Mouse (Mus musculus) lung, postnatal 0 days (tissue): Measurements from ENCODE around the gene Tmem214.

Experiments
- CTCF ChIP-seq: IDR thresholded peaks from 2 replicates; pipeline ENCODE4 v1.5.1; 2016; ENCODE audit warnings: antibody characterized with exemption, mild to moderate bottlenecking
- EP300 ChIP-seq: IDR thresholded peaks from 2 replicates; pipeline ENCODE4 v1.6.1; 2016; ENCODE audit warnings: antibody characterized with exemption, mild to moderate bottlenecking, control low read depth

- TF ChIP-seq CTCF (no peak), EP300 (no peak)
Observed at GRCm38 (mm10) chr5:30926073-30926472, 58.3 kb downstream of the Tmem214 start.
